Mouse (Mus musculus): ENCODE results near the gene Zbtb38. TPM values are rescaled to one million over a fixed set of nuclear protein-coding genes. Genes with fewer than 3 reads are reported as not detected.

Gene Zbtb38
- total RNA-seq, 2 experiments from 2014 or later: 55.4 to 66.0 TPM

- DNase-seq (ENCODE audit: low spot score in 2 of 2): no peak
- intact Hi-C loops (cut with DNase I): no loop called here
These were observed 13.9 kb downstream of the Zbtb38 start for GRCm38 (mm10) chr9:96738563-96739355.

- intact Hi-C loops (cut with DNase I): no loop called here
- DNase-seq (ENCODE audit: low spot score in 2 of 2): no peak
These were observed 16.7 kb downstream of the Zbtb38 start for GRCm38 (mm10) chr9:96735946-96736345.

- no peak for DNase-seq (ENCODE audit: low spot score in 2 of 2)
These were observed 19.3 kb downstream of the Zbtb38 start for GRCm38 (mm10) chr9:96733425-96733717.

GRCm38 (mm10) chr9:96732644-96733424 is 19.8 kb downstream of the Zbtb38 start:
- intact Hi-C loops (cut with DNase I): no loop called here
- peak in 1 of 2 experiments; percentile 60 for DNase-seq (ENCODE audit: low spot score in 2 of 2)

More at GRCm38 (mm10) chr9:96733425-96733717, 19.3 kb downstream of the Zbtb38 start:
- intact Hi-C loops (cut with DNase I): no loop called here

- peak; percentile 69 to 70 for DNase-seq (ENCODE audit: low spot score in 2 of 2)
- intact Hi-C loops (cut with DNase I): loop anchor here (2.0 kb wide), 1 partner anchor 27 kb away; no protein-coding TSS in a partner anchor
These were observed 20.6 kb downstream of the Zbtb38 start for GRCm38 (mm10) chr9:96731961-96732511.

GRCm38 (mm10) chr9:96731039-96731895 is 21.4 kb downstream of the Zbtb38 start:
- intact Hi-C loops (cut with DNase I): loop anchor here (2.0 kb wide), 1 partner anchor 28 kb away; no protein-coding TSS in a partner anchor
- no peak for DNase-seq (ENCODE audit: low spot score in 2 of 2)

- no peak for DNase-seq (ENCODE audit: low spot score in 2 of 2)
- intact Hi-C loops (cut with DNase I): loop anchor here (2.0 kb wide), 1 partner anchor 29 kb away; no protein-coding TSS in a partner anchor
These were observed 22.4 kb downstream of the Zbtb38 start for GRCm38 (mm10) chr9:96730311-96730625.

- intact Hi-C loops (cut with DNase I): loop anchor here (2.0 kb wide), 1 partner anchor 29 kb away; no protein-coding TSS in a partner anchor
These were observed 22.9 kb downstream of the Zbtb38 start for GRCm38 (mm10) chr9:96729537-96730310.

GRCm38 (mm10) chr9:96728338-96729162 is 24.1 kb downstream of the Zbtb38 start:
- intact Hi-C loops (cut with DNase I): no loop called here
- peak in 1 of 2 experiments; percentile 16 for DNase-seq (ENCODE audit: low spot score in 2 of 2)

More at GRCm38 (mm10) chr9:96729537-96730310, 22.9 kb downstream of the Zbtb38 start:
- peak in 1 of 2 experiments; percentile 40 for DNase-seq (ENCODE audit: low spot score in 2 of 2)

GRCm38 (mm10) chr9:96727688-96728087 is 24.9 kb downstream of the Zbtb38 start:
- peak in 1 of 2 experiments; percentile 13 for DNase-seq (ENCODE audit: low spot score in 2 of 2)
- intact Hi-C loops (cut with DNase I): no loop called here

- DNase-seq (ENCODE audit: low spot score in 2 of 2): no peak
- intact Hi-C loops (cut with DNase I): no loop called here
These were observed 26.1 kb downstream of the Zbtb38 start for GRCm38 (mm10) chr9:96726336-96727131.

GRCm38 (mm10) chr9:96725582-96726320 is 26.9 kb downstream of the Zbtb38 start:
- intact Hi-C loops (cut with DNase I): no loop called here
- no peak for DNase-seq (ENCODE audit: low spot score in 2 of 2)

- intact Hi-C loops (cut with DNase I): no loop called here
- no peak for DNase-seq (ENCODE audit: low spot score in 2 of 2)
These were observed 29.0 kb downstream of the Zbtb38 start for GRCm38 (mm10) chr9:96723650-96724049.

GRCm38 (mm10) chr9:96721163-96721799 is 31.4 kb downstream of the Zbtb38 start:
- intact Hi-C loops (cut with DNase I): no loop called here

GRCm38 (mm10) chr9:96720510-96721162 is 32.0 kb downstream of the Zbtb38 start:
- intact Hi-C loops (cut with DNase I): no loop called here
- DNase-seq (ENCODE audit: low spot score in 2 of 2): no peak

More at GRCm38 (mm10) chr9:96721163-96721799, 31.4 kb downstream of the Zbtb38 start:
- no peak for DNase-seq (ENCODE audit: low spot score in 2 of 2)
